Mouse (Mus musculus) CD8-positive naive resting alpha-beta T cell, adult 2 months (primary cell): ENCODE data around the gene Gucy1b2.

Experiments
- DNase-seq, 2 experiments: peaks; one replicate each; pipeline ENCODE4 v3.0.0; 2022; ENCODE audit warnings: low read depth in 2 of 2, low spot score in 2 of 2

The Gucy1b2 gene

DNA sequence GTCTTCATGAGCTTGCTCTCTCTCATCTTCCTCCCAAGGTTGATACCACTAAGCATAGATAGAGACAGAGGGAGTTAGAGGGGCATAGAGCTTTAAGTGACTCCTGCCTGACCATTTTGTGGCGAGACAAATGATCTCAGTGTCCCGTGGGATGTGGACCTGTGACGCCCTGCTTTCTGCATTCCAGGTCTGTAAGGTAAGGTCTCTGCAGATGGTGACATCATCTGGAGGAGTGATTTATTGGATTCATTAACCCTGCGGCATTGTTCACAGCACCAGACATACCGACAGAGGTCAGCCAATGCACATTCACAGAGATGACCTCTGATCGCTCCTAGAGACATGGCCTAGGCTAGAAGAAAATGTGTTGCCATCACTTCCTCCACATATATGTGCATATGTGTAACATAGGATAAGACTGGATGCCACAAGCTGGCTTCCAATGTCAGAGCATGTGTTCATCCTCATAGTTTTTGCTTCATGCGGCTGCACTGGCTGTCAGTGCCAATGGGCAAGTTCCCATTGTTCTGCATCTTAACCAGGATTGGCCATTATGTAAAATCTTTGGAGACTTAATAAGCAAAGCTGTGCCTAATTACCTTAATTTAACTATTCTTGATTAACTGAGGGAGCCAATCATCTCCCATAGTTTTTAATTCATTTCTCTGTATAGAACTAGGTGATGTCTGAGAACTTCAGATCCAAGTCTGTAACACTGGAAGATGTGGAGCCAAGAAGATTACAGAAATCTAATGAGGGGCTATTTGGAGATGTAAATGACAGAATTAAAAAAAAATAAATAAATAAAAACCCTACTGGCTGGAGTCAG is 9.5 kb downstream of the Gucy1b2 start:
- no peak for DNase-seq

DNA sequence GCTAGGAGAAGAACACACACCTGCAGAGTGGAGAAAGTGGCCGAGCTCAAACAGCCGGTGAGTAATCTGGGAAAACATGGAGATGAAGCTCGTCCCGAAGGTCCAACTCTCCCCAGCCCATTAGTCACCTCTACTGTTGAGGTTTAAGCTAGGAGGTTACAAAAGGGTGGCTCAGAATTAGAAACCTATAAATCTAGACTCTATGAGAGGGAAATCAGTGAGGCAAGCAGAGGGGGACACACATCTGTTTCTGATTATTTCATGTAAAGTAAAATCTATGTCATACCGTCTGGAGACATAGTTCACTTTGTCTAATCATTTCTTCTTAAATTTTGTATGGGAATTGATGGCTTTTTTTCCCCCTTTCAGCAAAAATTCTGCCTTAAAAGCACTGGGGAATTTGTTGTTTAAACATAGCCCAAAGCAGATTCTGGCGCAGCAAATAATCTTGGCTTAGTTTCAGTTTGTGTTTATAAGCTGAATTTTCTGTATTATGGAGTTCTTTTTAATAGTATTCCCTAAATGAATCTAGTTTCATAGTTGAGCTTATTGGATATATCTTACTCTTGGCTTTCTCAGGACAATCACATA is 12.2 kb downstream of the Gucy1b2 start:
- DNase-seq = no peak

DNA sequence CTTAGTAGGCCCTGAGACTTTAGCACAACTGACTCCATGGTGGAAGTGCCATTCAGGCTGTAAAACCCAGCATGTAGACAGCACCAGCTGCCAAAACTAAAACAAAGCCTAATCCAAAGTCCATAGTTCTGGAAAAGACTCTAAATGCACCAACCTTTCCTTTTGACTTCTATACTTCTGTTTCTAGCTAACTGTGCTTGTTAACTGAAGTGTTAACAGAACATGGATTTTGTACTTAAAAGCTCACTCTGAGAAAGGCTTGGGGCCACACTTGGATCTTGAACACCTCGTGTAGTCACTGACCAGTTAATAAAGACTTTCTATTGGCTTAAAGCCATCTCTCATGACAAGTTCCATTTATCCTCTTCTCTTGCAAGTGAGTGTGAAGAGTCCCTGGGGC is 13.1 kb downstream of the Gucy1b2 start:
- no peak for DNase-seq

DNA sequence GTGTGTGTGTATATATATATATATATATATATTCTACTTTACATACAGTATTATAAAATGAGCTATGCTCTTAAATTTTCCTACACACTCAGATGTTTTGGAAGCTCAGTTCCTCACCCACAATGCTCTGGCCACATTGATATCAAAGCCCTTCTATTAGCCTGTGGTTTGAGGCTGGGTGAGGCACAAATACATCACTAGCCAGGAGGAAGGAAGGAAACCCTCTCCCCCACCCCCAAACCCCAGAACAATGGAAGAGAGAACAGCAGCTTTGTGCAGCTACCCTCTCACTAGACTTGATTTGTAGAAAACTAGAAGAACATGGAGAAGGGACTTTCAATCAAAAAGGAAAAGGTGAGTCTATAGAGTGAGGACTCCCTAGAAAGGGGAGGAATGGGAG is 16.1 kb downstream of the Gucy1b2 start:
- DNase-seq = no peak

DNA sequence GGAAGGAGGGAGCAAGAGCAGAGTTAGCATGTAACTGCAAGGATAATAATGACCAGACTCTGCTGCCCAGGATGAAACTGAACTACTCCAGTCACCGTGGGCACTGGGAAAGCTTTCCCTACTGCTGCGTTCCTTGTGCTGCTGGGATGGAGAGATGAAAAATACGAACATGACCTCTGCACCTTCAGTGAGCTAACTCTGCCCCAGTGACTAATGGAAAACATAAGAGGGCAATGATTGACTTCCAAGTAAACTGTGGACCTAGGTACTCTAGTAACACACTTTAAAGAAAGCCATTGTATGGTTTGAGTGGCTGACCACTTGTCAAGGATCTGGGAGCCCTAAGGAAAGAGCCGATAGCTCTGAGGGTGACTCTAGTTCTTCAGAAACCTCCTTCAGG is 17.9 kb downstream of the Gucy1b2 start:
- DNase-seq = no peak

DNA sequence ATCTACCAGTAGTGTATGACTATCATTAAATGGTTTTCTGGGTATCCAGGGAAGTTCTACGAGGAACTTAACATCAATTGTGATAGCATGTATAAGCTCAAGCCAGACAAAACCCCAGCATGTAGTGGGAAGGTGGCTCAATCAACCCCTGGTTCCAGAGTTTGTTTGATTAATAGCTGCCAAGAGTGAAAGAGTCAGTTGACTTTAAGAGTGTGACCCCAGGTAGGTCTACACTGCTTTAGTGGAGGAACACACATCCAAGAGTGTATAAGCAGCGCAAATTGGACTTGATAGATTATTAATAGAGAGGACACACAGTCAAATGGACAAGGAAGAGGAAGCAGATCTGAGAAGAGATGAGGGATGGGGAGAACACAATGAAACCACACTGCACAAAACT is 18.3 kb downstream of the Gucy1b2 start:
- DNase-seq = no peak

DNA sequence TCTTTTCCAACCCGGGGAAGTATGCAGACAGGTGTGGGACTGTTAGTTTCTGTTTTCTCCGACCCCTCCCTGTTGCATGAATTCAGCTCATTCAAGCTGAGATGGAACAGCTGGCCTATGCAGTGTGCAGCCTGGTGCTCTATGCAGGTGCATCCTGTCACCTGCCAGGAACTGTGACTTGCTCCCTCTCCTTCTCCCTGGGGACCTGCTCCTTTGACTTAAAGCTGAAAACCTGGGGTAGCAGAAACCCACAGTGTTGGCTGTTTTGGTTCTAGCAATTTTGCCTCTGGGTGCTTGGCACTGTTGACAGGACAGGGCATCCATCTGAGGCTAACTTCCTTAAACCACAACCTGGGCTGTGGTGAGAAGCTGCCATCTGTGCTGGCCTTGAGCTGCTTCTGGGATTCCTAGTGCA is 30.8 kb downstream of the Gucy1b2 start:
- no peak for DNase-seq

DNA sequence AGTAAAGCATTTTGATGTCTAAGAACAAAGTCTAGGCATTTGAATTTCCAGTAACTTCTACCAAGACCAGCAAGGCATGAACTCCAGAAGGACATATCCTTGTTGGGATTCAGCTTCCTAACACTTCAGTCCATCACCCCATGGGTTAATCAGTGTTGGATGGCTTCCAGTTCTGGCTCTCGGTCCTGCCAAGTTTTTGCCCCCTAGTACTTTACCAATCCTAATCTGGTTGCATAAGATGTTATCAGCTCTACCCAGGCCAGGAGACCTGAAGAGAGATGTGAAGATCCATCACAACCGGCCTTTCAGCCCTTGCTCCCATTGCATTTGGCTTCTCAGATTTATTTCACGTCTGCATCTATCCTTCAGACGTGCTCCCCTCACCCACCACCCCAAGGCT is 33.8 kb downstream of the Gucy1b2 start:
- DNase-seq = no peak

DNA sequence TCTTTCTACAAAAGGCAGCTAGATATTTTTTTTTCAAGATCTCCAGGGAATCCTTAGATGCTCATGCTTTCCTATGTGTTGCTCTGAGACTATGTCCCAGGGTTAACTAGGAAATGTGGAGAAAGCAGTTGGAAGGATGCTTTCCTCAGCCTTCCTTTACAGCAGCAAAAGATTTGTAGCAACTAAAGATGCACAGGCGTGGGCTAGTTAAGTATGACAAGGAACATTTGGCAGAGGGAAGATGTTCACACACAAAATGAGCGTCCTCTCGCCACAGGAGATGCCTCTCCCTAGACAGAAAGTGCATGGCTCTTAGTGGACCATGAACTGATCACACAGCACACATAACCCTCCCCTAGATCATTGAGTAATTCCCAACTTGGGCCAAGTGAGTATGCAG is 38.6 kb downstream of the Gucy1b2 start:
- DNase-seq = no peak

DNA sequence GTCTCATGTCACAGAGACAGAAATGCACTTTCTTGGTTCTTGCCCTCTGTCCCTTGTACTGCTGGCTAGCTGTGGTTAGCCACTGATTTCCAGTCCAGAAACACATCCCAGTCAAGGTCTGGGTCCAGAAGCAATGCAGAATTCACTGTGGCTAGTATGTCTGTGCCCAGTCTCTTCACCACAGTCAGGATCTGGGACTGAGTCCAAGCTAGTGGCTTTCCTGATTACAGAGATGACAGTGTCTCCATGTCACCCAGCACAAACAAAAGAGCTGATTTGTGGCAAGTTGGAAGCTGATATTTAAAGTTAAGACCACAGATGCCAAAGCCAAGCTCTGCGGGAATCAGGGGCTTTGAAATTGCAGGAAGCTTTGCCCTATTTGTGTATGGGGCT is 39.4 kb downstream of the Gucy1b2 start:
- no peak for DNase-seq

DNA sequence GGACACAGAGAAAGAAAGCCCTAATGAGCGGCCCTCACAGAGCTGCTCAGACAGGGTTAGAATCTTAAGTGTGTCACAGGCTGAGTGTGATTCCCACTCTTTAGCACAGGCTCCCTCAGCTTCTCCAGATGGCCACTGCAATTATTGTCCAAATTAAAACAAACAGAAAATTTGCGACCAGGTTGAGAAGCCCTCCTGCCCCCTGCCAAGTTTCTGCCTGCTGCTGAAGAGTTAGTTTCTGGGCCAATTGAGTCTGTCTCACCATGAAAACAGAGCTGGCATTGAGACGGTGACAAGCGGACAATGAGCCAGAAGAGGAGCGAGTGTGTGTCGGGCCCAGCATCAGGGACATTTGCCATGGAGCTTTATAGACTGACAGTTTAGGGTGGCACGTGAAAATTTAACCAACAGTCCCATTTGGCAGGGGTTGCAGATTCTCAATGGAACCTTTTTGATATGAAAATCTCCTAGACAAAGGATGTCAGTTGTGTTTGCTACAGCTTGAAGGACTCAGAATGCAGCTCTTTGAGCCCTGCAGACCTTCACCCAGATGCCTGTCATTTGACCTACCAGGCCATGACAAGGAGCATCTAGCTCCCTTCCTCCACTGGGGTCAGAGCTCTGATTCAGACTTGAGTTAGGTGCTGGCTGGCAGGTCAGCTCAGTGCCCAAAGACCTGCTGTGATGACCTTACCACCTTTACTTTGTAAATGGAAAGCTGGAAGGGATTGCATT is 39.9 kb downstream of the Gucy1b2 start:
- no peak for DNase-seq

DNA sequence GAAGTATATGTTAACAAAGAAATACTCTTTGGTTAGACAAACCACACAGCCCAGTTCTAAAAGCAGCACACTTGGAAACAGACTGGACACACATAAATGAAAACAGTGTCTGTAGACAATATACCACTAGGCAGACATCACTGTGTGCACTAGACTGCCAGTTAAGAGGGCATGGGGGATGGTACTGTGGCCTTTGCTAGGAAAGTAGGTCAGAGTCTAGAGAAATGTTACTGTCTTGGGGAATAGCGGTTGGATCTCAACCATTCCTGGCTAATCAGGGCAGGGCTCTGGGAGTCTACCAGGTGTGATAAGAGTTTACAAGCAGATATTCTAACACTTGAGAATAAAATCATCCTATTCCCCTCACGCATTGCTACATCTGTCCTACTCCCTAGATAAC is 60.7 kb downstream of the Gucy1b2 start:
- DNase-seq = no peak

DNA sequence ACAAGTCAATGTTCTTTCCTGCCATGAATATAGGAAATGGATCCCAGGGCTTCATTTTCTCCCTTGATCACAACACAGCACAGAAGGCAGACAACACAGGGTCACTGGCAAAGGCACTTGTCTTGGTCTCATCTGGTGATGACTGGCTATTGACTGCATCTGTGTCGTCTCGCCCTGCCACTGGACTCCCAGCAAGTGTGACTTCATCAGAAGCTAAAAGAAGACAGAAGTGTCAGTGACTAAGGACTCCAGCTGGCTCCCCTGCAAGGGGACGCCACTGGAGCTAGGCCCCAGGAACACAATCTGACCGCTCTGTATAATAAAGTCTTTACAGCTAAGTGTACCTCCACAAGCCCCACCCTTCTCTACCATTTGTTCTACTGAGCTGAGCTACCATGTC is 63.3 kb downstream of the Gucy1b2 start:
- no peak for DNase-seq

DNA sequence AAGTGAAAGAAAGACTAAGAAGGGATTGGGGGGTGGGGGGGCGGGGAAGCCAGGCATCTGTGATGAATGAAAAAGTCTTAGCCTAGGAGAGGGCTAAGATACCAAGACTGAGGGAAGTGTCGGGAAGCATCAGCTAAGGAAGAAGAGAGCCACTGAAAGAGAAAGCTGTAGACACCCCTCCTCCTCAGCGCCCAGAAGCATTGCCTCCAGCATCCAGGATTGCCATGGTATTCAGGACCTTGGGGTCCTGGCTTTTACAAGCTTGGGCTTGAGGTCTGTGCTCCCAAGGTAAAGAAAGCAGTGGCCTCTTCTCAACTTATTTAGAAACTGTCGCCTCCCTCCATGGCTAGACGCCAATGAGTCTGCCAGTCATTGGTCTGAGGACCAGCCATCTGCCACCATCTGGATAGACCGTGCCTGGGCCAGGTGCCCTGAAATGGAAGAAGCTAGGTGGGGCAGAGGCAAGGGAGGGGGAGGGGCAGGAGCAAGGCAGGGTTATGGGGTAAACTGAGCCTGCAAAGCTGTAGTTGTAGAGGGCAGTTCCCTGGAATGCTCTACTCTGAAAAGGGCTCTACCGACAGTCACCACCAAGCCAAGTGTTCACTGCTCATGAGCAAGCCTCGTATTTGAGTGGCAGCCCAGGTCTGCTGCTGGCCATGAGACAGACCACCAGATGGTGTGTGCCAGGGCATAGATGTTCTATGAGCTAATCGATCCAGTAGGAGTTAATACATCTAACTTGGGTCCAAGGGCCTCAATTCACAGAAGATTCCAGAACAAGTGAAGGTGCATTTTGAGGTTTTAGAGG is 66.2 kb downstream of the Gucy1b2 start:
- DNase-seq = no peak

DNA sequence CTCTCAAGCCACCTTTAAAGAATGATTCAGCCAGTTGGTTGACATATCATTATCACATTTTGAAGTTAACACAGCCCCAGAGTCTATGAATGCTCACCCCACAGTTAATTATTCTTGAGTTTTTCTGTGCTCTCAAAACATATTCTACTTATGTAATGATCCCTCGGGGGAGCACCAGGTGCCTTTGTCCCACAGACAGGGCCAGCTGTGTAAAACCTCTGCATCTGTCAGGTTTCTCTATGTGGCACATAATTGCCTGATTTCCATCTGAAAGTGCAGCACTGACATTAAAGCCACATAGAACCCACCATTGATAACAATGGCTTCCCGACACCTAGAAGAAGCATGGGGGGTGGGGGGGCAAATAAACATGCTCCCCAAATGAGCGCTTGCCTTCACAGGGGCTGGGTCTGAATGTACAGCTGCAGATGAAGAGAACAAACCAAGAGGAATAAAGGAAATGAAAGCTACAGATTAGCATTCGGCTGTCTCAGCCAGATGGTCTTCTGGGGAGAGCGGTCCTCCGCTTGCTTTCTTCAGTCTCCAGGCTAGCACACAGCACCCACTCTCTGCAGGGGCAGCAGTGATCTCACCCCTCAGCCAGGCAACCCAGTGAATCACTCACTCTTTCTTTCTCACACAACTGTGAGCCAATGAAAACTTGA is 66.9 kb downstream of the Gucy1b2 start:
- no peak for DNase-seq

DNA sequence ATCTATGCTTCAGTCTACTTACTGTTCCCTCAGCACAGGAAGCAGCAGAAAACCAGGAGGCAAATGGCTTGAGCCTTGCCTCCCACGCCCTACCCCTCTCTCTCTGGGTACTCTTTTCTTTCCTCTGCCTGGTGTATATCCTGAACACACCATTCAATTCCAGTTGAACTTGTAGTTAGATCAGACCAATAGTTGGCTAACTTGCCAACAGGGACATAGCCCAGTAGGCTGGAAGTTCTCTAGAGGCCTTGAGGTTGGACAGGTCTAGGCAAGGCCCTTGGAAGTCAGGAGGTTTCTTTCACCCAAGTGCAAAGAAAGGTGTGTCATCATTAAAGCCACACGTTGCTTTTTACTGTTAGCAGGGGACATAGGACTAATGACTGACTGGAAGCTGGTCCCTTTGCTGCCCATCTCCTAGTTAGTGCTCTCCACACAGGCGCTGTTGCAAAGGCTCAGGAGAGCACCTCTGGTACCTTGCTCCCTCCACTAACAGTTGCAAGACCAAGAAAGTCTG is 72.2 kb downstream of the Gucy1b2 start:
- no peak for DNase-seq

DNA sequence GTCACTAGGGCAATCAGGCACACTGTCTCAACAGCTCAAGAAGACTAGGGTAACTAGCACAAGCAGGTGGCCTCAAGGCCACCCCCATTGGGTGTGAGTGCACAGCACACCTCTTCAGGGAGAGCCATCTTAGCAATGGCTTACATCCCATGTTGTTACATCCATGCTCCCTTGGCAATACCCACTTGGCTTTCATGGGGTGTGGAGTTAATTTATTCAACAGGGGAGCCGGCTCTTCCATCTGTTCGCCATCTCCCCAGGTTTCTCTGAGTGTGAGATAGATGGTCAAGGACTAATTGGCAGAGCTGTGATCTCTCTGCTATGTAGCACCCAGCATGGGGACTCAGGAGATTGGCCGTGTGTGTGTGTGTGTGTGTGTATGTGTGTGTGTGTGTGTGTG is 73.0 kb downstream of the Gucy1b2 start:
- DNase-seq = no peak

DNA sequence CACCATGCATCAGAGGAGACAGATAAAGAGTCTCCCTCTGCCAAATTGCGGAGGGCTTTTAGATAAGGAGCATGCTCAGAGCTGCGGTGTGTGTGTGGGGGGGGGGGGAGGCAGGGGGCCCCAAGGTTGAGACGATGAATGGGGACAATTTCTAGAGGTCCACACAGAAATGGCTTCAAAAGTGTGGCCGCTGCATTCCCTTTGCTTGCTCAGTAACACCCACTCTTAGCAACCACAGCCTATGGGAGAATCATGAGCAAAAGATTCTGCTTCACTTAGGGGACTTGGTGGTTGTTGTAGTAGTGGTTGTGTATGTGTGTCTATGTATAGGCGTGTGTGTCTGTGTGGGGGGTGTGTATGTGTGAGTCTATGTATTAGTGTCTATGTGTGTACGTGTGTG is 75.5 kb downstream of the Gucy1b2 start:
- no peak for DNase-seq

DNA sequence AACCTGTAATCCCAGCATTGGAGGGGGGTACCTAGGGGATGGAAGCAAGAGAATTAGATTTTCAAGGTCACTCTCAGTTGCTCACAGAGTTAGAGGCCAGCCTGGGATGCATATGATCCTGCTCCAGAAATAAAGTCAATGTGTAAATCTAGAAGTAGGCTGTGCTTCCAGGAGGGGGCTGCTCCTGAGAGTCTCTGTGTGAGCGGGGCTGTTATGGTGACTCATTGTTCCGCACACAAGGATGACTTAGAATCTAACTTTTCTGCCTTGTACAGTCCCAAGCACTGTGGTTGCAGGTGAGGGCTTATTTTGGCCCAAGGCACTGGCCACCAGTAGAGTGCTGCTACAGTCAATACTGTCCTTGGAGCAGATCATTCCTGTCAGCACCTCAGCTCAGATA is 76.7 kb downstream of the Gucy1b2 start:
- DNase-seq = no peak

DNA sequence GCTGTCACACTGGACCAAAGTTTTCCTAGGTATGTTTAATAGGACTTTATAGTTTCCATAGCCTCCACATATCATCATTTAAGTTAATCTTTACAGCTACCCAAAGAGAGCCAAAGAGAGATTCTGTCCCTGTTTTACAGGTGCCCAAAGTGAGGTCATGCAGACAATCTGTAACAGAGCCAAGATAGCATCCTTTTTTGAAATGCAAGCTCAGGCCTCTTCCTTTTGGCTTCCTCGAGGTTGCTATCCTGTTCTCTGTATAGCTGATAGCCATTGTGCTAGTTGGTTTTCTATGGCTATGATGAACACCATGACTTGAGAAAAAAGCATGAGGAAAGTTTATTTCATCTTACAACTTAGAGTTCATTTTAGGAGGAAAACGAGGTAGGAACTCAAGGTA is 80.0 kb downstream of the Gucy1b2 start:
- no peak for DNase-seq

DNA sequence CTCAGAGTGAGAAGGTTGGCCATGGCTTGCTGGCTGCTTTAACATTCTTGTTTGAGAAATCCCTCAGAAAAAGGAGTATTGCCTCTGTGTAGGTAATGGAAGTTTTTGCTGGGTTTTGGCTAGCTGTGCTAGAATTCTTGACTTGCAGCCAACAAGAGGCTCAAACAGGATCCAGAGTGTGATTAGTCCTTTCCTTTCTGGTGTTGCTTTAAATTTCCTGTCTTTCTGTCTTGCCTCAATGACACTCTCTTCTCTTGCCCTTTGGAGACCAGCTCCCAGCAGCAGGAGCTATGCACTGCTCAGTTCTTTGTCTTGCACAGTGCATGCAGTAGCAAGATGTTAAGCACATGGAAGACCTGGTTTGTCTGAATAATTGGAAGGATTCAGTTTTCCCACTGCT is 80.4 kb downstream of the Gucy1b2 start:
- DNase-seq = no peak
